Mouse (Mus musculus) limb, embryonic 12.5 days (tissue): ENCODE results near the gene Aloxe3. TPM values are rescaled to one million over a fixed set of nuclear protein-coding genes. Genes with fewer than 3 reads are reported as not detected.

Experiments used
- ATAC-seq: fragments of 200-750 bp; cut with Nextera tagmentation; 2 replicates; pipeline ENCODE4 v1.8.0; 2017; ENCODE audit warnings: low read depth, moderate TSS enrichment; ENCODE audit not compliant: insufficient number of reproducible peaks, insufficient read depth, low FRiP score, low TSS enrichment
- H3K27ac ChIP-seq: fragments of 300-500 bp; sonication (generic); 2 replicates; pipeline ENCODE4 v1.5.1; 2016; ENCODE audit warnings: mild to moderate bottlenecking, moderate library complexity
- H3K27me3 ChIP-seq: fragments of 300-500 bp; sonication (generic); 2 replicates; pipeline ENCODE4 v1.6.1; 2016; ENCODE audit warnings: mild to moderate bottlenecking, moderate library complexity
- H3K36me3 ChIP-seq: fragments of 300-500 bp; sonication (generic); 2 replicates; pipeline ENCODE4 v1.6.1; 2016; ENCODE audit warnings: mild to moderate bottlenecking, moderate library complexity
- H3K4me1 ChIP-seq: fragments of 300-500 bp; sonication (generic); replicated peaks from 2 replicates; pipeline ENCODE4 v1.6.1; 2016
- H3K4me2 ChIP-seq: fragments of 300-500 bp; sonication (generic); 2 replicates; pipeline ENCODE4 v1.6.1; 2016; ENCODE audit warnings: mild to moderate bottlenecking, moderate library complexity
- H3K4me3 ChIP-seq: fragments of 300-500 bp; sonication (generic); replicated peaks from 2 replicates; pipeline ENCODE4 v1.5.1; 2016; ENCODE audit warnings: mild to moderate bottlenecking
- H3K9ac ChIP-seq: fragments of 300-500 bp; sonication (generic); replicated peaks from 2 replicates; pipeline ENCODE4 v1.6.1; 2016; ENCODE audit warnings: mild to moderate bottlenecking, moderate library complexity
- H3K9me3 ChIP-seq: fragments of 300-500 bp; sonication (generic); 2 replicates; pipeline ENCODE4 v1.6.1; 2016; ENCODE audit warnings: mild to moderate bottlenecking, moderate library complexity
- WGBS: fragments of 180-500 bp; shearing (Covaris S2); methylation state at CpG from one replicate; pipeline ENCODE4 v1.1.7; 2016; 5-methylcytosine and 5-hydroxymethylcytosine counted together
- polyA plus RNA-seq: library from polyadenylated mRNA; unstranded; fragments of >200 nt; fragmentation: Nextera tagmentation; extraction: Ambion mirVana; gene quantifications from 2 replicates; pipeline ENCODE4 v1.2.1, GENCODE M21; 2016

Aloxe3 gene
- polyA plus RNA-seq, 1 experiment from 2014 or later: 0.58 TPM

DNA sequence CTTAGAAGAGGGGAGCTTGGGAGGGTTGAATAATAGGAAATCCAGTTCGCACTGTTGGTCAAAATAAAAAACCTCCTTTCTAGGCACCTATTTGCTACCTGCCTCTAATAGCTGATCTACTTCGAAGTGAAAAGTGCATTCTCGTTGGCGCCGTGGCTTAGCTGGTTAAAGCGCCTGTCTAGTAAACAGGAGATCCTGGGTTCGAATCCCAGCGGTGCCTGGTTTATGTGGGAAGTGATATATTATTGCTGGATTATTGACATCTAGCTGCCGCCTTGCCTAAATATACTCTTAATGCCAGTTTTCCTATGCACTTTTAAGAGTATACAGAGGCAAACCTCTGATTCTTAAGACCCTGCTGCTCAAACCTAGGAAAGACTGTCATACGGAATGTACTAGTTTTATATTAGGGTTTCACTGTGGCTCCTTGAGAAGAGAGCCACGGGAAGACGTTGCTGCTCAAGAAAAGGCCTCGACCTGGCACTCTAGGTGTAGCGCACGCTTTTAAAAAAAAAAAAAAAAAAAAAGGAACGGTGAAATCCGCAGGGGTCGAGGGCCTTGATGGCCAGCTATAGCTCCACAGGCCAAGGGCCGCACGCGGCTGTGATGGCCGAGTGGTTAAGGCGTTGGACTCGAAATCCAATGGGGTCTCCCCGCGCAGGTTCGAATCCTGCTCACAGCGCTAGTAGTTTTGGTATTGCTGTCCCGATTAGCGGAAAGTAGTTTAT is 15.2 kb upstream of the Aloxe3 start:
- 0 out of 2 replicates have a peak, but pooled peaks cover 3% of the 10 kb centered on the region for H3K4me1 ChIP-seq
- ATAC-seq: peak; percentile 44; the same call in 1 of the 2 replicates
- H3K36me3 ChIP-seq: peaks cover 41% of the 10 kb centered on the region
- WGBS: 1% methylated on average over 30 of the region's 30 CpGs
- H3K27ac ChIP-seq: peak overlapping the region; percentile 25; the same call in 1 of the 2 replicates
- peak overlapping the region; percentile 57 for H3K4me2 ChIP-seq
- no peaks in the 10 kb centered on the region for H3K9me3 ChIP-seq
- H3K27me3 ChIP-seq: peaks cover 8% of the 10 kb centered on the region
- H3K4me3 ChIP-seq: peak overlapping the region; percentile 50
- peak overlapping the region; percentile 57 for H3K9ac ChIP-seq

GRCm38 (mm10) chr11:69111051-69111810 is 14.5 kb upstream of the Aloxe3 start:
- Histone ChIP-seq H3K4me2 (peak overlapping the region; percentile 57), H3K4me1 (0 out of 2 replicates have a peak, but pooled peaks cover 3% of the 10 kb centered on the region), H3K9ac (peak overlapping the region; percentile 57), H3K36me3 (peaks cover 33% of the 10 kb centered on the region), H3K27me3 (peaks cover 13% of the 10 kb centered on the region), H3K9me3 (no peaks in the 10 kb centered on the region), H3K27ac (peak overlapping the region; percentile 4; the same call in 1 of the 2 replicates), H3K4me3 (peak overlapping the region; percentile 50)
- 6% methylated on average over 21 of the region's 21 CpGs for WGBS
- ATAC-seq: no peak

DNA sequence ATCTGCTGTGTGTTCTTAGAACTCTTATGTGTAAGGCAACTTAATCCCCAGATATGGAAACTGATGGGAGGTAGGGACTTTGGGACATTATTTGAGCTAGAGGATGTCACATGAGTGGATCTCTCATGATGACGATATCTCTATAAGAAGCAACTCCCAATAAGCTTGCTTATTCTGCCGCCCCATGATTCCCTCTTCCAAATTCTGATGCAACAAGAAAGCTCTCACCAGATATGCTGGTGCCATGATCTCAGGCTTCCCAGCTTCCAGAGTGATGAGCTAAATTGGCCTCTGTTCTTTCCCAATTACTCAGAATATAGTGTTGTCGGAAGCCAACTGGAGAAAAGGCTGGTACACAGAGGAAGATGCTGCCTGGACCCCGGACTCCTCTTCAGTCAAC is 13.8 kb upstream of the Aloxe3 start:
- H3K4me3 ChIP-seq: peak overlapping the region; percentile 50
- peaks cover 19% of the 10 kb centered on the region for H3K27me3 ChIP-seq
- peaks cover 27% of the 10 kb centered on the region for H3K36me3 ChIP-seq
- ATAC-seq: no peak
- 0 out of 2 replicates have a peak, but pooled peaks cover 3% of the 10 kb centered on the region for H3K4me1 ChIP-seq
- H3K9ac ChIP-seq: no peak overlapping the region
- H3K27ac ChIP-seq: no peak overlapping the region
- no peaks in the 10 kb centered on the region for H3K9me3 ChIP-seq
- H3K4me2 ChIP-seq: peak overlapping the region; percentile 28
- WGBS: 63% methylated on average over 4 of the region's 4 CpGs

DNA sequence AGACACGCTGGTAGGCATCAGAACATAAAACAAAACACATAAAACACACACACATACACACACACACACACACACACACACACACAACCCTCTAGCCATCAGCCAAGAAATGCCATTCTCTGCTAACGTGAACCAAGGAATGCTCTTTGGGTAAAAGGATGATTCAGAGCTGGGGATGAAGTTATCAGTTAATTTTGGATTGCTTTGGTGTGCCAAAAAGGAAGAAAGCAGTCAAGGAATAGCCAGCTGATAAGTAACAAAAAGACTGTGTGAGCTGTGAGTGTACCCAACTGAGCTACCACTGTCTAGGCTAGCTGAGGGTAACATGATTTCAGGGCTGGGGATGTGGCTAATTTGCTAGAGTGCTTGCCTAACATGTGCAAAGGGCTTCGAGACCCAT is 11.7 kb upstream of the Aloxe3 start:
- Histone ChIP-seq H3K4me3 (no peak overlapping the region), H3K27me3 (peaks cover 20% of the 10 kb centered on the region), H3K4me1 (peaks cover 12% of the 10 kb centered on the region), H3K9ac (no peak overlapping the region), H3K9me3 (no peaks in the 10 kb centered on the region), H3K36me3 (peaks cover 6% of the 10 kb centered on the region; the same call in 1 of the 2 replicates), H3K27ac (no peak overlapping the region), H3K4me2 (no peak overlapping the region)
- 62% methylated on average over 3 of the region's 3 CpGs for WGBS
- no peak for ATAC-seq

- WGBS: 78% methylated on average over 3 of the region's 3 CpGs
- ATAC-seq: no peak
Observed at GRCm38 (mm10) chr11:69114621-69115020, 11.1 kb upstream of the Aloxe3 start.

DNA sequence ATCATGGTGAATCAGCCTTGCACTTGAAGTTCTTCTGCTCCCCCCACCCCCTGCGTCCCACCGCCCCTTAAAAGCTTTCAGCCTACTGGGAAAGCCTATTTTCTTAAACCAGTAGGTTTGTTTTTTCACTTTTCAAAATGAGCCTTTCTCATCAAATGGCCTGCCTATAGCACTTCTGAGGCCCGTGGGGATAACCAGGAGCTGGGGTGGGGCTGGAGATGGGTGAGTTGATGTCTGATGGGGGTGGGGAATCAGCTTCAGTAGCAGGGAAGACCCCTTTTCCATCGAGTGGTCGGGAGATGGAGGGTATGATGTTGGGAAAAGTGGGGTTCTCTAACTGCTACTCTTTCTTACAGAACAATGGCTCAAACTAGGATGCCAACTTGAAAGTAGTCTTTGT is 8.9 kb upstream of the Aloxe3 start:
- 46% methylated on average over 5 of the region's 5 CpGs for WGBS
- Histone ChIP-seq H3K27me3 (peaks cover 33% of the 10 kb centered on the region), H3K4me2 (peak overlapping the region; percentile 97), H3K9ac (no peak overlapping the region), H3K36me3 (no peaks in the 10 kb centered on the region), H3K27ac (no peak overlapping the region), H3K4me3 (no peak overlapping the region), H3K4me1 (peaks cover 34% of the 10 kb centered on the region), H3K9me3 (no peaks in the 10 kb centered on the region)
- no peak for ATAC-seq

More at GRCm38 (mm10) chr11:69114621-69115020, 11.1 kb upstream of the Aloxe3 start:
- H3K4me1 ChIP-seq: peaks cover 18% of the 10 kb centered on the region
- H3K4me2 ChIP-seq: no peak overlapping the region
- no peak overlapping the region for H3K9ac ChIP-seq
- H3K36me3 ChIP-seq: no peaks in the 10 kb centered on the region
- H3K9me3 ChIP-seq: no peaks in the 10 kb centered on the region
- no peak overlapping the region for H3K4me3 ChIP-seq
- H3K27ac ChIP-seq: no peak overlapping the region
- H3K27me3 ChIP-seq: peaks cover 20% of the 10 kb centered on the region

DNA sequence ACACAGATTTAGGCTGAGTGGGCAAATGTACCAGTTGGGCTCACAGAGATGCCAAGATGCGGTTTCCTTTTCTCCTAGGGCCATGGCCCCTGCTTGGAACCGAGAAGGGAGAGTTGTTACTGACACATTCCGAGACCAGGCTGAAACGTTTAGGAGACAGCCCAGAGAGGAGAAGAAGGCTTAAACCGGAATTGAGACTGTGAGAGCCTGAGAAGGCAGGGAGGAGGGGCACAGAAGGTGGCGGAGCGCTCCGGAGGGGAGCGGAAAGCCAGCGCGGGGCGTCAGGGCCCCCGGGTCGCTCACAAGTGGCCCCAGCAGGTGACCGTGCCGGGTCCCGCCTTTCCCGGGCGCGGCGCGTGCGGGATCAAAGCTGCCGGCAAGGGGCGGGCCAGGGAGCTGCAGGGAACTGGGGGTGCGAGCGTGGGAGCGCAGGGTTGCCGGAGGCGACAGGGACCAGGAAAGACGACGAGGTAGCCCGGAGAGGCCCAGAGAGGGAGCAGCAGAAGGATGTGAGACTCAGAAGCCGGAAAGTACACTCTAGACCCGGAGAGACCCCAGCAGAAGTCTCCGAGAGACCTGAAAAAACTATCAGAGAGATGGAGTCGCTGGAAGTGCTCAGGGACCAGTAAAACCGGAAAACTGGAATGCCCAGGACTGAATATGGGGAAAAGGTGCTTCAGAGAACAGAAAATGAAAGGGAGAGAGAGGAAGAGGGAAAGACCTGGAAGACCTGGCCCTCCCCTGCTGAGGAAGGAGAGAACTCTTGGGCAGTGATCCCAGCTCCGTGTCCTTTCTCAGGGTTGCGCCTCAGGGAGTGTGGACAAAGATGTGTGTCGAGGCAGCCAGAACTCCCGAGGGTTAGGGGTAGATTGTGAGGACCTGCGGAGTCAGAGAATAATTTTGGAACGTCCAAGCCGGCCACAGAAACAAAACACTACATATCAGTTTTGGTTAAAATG is 7.7 kb upstream of the Aloxe3 start:
- under 1% methylated on average over 45 of the region's 45 CpGs for WGBS
- ATAC-seq: no peak
- peaks cover 26% of the 10 kb centered on the region for H3K27me3 ChIP-seq
- H3K36me3 ChIP-seq: no peaks in the 10 kb centered on the region
- H3K9me3 ChIP-seq: no peaks in the 10 kb centered on the region
- peak overlapping the region; percentile 84 for H3K27ac ChIP-seq
- H3K4me2 ChIP-seq: peak overlapping the region; percentile 97
- H3K9ac ChIP-seq: peak overlapping the region; percentile 78
- peaks cover 34% of the 10 kb centered on the region for H3K4me1 ChIP-seq
- peak overlapping the region; percentile 81 for H3K4me3 ChIP-seq

- H3K36me3 ChIP-seq: no peaks in the 10 kb centered on the region
- peak overlapping the region; percentile 97 for H3K4me2 ChIP-seq
- peak; percentile 24; the same call in 1 of the 2 replicates for ATAC-seq
- H3K9me3 ChIP-seq: no peaks in the 10 kb centered on the region
- peaks cover 26% of the 10 kb centered on the region for H3K27me3 ChIP-seq
- peaks cover 37% of the 10 kb centered on the region for H3K4me1 ChIP-seq
- H3K9ac ChIP-seq: no peak overlapping the region
- H3K27ac ChIP-seq: no peak overlapping the region
- under 1% methylated on average over 15 of the region's 15 CpGs for WGBS
- H3K4me3 ChIP-seq: peak overlapping the region; percentile 81
Observed at GRCm38 (mm10) chr11:69118765-69119164, 6.9 kb upstream of the Aloxe3 start.

DNA sequence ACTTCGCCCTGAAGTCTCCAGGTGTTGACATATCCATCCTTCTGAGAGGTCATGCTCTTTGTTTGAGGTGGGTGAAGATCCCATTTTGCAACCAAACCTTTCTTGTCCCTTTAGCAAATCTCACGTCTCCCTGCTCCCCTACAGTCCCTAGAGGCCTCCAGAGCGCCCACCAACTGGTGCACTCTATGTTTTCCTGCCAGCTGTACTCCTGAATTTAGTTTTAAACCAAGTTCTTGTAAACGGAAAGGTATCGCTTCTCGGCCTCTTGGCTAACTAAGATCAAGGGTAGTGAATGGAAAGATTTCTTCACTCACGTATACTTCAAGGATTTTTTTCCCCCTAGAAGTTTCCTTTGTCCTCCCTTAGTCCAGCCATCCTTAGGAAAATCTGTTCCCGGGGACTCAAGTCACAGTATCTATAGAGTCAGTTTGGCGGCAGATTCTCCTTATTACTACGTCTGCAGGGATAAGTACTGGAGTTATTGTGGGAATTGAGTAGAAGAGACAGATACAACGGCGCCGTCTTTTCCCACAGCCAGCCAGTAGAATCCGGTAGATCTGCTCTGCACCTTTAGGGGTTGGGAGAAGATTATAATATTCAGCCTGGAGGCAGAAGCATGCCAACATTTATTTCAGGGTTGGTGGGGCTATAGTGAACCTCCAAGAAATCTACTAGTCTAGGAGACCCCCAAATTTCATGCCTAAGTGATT is 6.1 kb upstream of the Aloxe3 start:
- peaks cover 26% of the 10 kb centered on the region for H3K27me3 ChIP-seq
- no peak for ATAC-seq
- H3K4me1 ChIP-seq: peaks cover 37% of the 10 kb centered on the region
- peak overlapping the region; percentile 97 for H3K4me2 ChIP-seq
- no peak overlapping the region for H3K9ac ChIP-seq
- H3K9me3 ChIP-seq: no peaks in the 10 kb centered on the region
- peak overlapping the region; percentile 81 for H3K4me3 ChIP-seq
- no peak overlapping the region for H3K27ac ChIP-seq
- 21% methylated on average over 14 of the region's 14 CpGs for whole genome bisulfite sequencing
- H3K36me3 ChIP-seq: no peaks in the 10 kb centered on the region
